Mouse (Mus musculus) megakaryocyte, embryonic 14.5 days (primary cell): ENCODE data around the gene Il10.

Experiments used
- FLI1 ChIP-seq: IDR thresholded peaks from 2 replicates; pipeline ENCODE4 v1.6.1; 2012; ENCODE audit warnings: low read length, inconsistent platforms, mixed read lengths
- GATA1 ChIP-seq: IDR thresholded peaks from 3 replicates; pipeline ENCODE4 v1.6.1; 2012; ENCODE audit warnings: mixed read lengths, low read length, inconsistent platforms, borderline replicate concordance

DNA sequence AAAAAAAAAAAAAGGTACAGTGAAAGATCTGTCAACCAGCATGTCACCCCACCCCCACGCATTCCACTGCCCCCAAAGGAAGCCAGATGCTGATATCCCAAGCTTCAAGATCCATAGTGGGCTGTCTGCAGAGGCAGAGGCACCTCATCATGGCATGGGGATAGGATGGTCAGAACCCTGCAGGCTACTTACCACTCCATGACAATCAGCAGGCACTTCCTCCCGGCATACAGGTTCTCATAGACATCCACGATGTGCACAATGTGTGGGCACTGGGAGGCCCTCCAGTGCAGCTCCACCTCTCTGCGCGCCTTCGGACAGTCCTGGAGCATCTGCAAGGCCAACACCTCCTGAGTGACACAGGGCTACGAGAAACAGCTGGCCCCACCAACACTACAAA, 38.8 kb downstream of the Il10 start:
- TF ChIP-seq GATA1 (no peak), FLI1 (no peak)
